Mouse (Mus musculus) layer of hippocampus, postnatal 25 days (tissue): ENCODE measurements at regions not wholly inside any gene's neighbourhood (a gene's known extent, or its start where the extent isn't known, plus 50 kb on each side); places are given as distances from the start of the nearest gene placed in this dataset.

Source experiments
- DNase-seq, 2 experiments: peaks; one replicate each; pipeline ENCODE4 v3.0.0; 2022; ENCODE audit warnings: mixed read lengths in 2 of 2, low spot score in 1 of 2; ENCODE audit errors: extremely low spot score in 1 of 2

GRCm38 (mm10) chr2:147709799-147710198 is 337.0 kb downstream of the Foxa2 start:
- no peak for DNase-seq

GRCm38 (mm10) chr2:147707156-147707555 is 339.6 kb downstream of the Foxa2 start:
- no peak for DNase-seq

DNA sequence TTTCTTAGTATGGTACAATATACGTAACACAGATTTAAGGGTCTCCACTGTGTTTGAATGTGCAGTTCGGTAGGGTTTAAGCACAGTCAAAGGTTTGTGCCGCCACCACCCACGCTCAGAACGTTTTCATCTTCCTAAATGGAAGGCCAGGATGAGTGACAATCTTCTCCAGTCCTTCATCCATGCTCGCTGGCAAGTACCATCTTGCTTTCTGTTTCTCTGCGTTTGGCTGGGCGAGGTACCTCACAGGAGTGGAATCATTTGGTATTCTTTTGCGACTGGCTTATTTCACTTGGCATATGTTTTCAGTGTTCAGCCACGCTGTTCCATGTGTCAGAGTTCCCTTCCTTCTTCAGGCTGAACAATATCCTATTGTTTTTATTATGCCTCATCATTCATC is 342.3 kb downstream of the Pax1 start:
- no peak for DNase-seq

DNA sequence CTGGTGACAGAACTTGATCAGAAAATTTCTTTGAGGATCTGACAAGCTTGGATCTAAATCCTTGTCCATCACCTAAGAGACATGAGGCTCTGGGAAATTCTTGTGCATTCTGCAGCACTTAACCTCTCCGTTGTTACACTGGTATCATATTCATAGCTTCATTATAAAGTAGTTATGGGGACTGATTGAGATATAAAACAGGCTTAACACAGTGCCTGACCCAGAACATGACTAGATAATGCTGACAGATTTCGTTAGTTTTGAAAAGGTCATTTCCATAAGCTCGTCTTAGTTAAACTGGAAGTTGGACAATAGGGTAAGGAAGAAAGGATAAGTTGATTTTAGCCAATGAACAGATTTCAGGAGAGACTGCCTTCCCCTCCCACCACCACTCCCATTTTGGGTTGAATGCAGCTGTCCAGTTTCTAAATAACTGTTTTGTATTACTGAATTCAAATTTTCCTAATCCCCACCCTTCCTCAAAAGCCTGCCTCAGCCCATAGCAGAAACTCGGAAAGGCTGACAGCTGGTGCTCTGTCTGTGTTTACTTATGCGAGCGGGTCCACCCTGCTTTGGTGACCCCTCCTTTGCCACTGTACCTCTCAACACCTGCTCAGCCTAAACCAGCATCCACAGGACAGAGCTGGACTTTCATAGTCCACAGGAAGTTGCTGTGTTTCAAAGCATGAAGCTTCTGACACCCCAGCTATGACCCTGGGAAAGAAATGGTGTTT is 340.8 kb downstream of the Pax1 start:
- DNase-seq = no peak

DNA sequence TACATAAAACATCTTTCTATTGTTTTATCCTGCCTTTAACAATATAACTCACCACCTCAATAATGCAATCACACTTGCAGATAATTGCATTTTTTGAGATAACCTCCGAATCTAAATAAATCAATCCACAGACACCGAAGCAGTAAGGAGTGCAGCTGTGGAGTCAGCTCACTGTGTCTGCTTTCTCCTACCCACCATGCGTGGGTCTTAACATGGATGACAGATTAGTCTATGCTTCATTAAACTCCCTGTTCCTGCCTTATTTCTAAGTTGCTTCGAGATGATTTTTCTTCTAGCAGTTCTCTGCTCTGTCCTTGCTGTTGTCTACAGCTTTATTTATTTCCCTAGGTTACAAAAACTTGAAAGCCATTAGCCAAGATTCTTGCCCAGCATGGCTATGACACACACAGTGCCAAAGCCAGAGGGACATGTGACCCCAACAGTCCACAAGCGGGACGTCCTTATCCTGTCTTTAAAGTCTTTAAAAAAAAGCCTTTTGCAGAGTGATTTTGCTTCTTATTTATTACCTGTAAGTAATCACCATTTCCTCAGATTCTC is 337.9 kb downstream of the Pax1 start:
- no peak for DNase-seq

GRCm38 (mm10) chr2:147691896-147692295 is 330.2 kb downstream of the Pax1 start:
- DNase-seq = no peak

- DNase-seq = no peak
Observed at GRCm38 (mm10) chr2:147690506-147691208, 328.9 kb downstream of the Pax1 start.

DNA sequence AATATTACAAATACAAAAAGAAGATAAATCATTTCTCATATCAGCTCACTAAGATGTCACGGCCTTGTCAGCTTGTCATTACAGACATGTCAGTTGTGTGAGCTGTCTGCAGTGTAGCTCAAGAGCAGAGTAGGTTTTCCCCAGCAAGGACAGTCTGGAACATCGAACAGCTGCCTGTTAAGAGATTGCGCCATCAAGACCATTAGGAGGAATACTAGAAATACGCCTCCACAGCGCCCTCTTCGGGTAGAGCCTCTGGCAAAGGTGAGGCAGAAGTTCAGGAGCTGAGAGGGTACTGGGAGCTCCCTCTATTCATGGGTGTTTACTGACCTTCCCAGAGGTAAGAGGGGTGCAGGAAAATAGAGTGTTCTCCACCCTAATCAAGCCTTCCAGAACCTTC is 327.0 kb downstream of the Pax1 start:
- peak in 1 of 2 experiments; percentile 50 for DNase-seq

GRCm38 (mm10) chr2:147656667-147657066 is 294.9 kb downstream of the Pax1 start:
- peak in 1 of 2 experiments; percentile 33 for DNase-seq

- no peak for DNase-seq
Observed at GRCm38 (mm10) chr2:147650229-147650628, 288.5 kb downstream of the Pax1 start.

DNA sequence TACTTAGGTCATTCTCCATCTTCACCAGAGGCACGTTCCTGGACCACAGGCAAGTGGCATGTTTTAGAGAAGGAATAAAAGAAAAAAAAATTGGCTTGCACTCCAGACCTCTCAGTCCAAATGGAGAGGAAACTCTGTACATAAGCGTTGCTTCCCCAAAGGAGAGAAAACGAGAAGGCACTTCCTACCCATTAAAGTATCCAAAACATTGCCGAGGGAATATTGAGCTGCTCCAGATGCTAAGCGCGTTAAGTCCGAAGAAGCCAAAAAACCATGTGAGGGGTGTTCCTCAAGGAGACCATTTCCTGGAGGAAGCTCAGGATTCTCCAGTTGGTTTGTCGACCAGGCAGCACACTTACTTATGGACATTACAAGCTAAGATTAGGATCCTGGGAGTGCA is 286.2 kb downstream of the Pax1 start:
- no peak for DNase-seq

DNA sequence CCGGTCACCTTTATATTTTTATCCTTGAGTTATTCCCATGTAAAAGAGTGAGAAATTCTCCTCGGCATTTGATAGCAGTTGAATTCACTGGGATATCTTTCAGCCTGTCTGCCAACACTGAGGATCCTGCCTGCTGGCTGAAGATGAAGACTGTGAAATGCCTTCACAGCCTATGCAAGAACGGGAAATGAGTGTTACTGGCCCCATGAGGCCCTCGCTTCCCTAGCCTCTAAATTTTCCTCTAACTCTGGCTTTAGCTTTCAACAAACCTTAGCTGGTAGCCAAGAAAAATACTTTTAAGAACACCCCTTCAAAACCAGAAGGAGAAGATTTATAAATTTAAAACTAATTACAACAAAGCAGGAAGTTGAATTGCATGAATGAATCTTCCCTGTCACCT is 285.8 kb downstream of the Pax1 start:
- no peak for DNase-seq

DNA sequence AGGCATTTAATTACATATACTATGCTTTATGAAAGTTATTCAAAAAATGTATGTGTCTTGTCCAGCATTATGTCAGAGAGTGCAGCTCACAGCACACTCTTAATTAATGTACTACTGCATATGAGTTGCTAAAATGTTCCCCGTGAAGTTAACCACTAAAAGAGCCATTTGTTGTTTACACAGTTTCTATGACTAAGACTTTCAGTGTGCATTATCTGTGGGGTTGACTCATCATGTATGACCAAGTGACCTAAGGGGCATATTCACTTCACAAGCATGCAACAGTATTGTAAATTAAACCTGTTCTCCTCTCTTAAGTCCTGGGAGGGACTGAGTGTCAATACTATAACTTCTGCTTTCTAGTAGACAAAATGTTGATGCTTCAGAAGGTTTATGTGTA is 276.2 kb downstream of the Pax1 start:
- no peak for DNase-seq

DNA sequence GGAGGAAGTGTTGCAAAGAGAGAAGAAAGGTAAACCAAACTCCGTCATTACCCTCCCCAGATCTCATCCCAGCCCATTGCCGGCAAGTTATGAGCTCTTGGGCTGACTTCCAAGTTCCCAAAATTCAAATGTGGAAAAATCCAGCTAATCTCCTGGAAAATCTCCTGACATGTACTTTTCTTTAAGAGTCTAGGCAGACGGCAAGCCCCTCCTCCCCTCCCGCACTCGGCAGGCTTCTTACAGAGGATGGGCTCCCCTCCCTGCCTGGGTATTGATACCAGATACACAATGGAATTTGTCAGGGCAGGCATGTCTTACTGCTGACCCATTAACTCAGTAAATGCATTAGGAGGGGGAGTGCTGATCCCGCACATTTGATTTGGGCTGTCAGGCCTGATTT is 271.0 kb downstream of the Pax1 start:
- DNase-seq = no peak

GRCm38 (mm10) chr2:147629716-147630115 is 268.0 kb downstream of the Pax1 start:
- DNase-seq = no peak

GRCm38 (mm10) chr2:147627096-147627495 is 265.4 kb downstream of the Pax1 start:
- DNase-seq = no peak

DNA sequence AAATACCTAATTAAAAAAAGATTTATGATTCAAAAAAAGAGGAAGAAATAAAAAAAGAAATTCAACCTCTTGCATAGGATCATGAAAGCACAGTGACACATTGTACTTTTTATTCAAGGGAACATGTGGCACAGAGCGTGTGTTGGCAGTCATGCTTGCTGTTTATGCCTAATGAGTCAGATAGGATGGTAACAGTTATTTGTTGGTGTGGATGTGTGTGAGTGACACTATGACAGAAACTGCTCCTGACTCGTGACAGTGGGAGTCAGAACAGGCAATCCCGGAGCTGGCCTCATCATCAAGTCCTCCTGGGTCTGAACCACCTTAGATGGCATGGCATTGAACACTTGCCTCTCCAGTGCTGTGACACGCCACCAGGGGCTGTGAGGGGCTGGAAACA is 261.4 kb downstream of the Pax1 start:
- no peak for DNase-seq

DNA sequence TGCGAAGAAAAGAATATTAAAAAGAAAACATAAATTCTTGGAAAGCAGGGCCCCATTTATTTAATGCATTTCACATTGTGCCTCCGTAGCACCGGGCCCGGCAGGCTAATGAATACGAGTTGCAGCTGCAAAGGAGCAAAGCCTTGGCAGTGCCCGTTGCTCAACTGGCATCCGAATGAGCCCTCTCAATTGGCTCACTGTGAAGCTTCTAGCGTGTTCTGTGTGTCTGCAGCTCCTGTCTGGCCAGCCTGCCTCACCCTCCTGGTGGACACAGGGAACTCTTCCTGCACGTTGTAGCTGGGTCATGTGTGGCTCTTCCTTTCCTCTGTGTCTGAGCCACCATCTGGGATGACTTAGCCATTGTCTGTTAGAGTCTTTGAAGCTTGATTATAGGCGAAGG is 256.1 kb downstream of the Pax1 start:
- DNase-seq = peak in 1 of 2 experiments; percentile 22

- no peak for DNase-seq
Observed at GRCm38 (mm10) chr2:147610343-147610742, 248.6 kb downstream of the Pax1 start.

DNA sequence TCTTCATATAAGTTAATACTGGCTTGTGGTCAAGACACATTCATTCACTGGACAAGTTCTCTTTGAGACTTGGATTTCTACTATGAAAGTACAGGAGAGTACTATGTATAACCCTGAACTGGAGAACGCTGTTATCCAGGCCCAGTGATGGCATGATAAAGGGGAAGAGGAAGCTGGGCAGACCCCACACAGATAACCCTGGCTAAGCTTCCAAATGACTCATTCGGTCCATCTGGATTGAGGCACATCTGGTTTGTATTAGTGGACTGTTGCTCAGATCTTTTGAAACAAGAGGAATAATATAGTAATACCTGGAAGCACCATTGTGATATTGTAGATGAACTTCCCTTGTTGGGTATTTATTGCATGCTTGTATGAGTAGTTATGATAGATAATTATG is 239.9 kb downstream of the Pax1 start:
- no peak for DNase-seq

DNA sequence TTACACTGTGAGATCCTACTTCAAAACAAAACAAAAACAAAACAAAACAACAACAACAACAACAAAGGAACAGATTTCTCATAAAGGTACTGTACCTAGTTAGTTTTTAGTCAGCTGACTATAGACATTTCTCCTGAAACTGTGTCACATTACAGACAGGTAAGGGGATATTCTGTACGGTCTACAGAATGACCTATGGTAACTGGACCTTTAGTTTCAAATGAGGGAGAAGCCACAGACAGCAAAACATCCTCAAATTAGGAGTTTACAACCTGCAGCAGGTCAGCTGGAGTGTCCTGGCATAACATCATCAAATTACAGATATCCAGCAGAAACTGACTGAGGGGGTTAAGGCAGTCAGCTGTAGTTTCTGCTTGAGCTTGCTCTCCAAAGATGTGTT is 210.7 kb downstream of the Pax1 start:
- no peak for DNase-seq

DNA sequence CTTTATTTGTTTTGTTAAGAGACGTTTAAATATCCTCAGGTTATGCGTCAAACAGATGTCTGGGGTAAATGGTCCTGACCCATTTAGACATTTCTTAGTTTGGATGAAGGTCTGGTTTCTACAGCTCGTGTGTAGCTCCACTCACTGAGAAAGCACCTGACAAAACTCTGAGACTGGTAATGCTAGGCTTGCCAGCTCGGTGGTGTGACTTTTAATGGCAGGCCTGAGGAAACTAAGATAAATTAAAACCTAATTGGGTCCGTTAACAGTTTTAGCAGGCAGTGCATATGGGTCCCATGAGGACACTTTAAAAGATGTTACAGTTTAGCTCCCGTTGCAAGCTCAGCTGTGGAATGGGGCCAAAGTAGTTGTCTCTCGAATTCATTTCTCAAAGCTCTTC is 199.5 kb downstream of the Pax1 start:
- no peak for DNase-seq
